Mouse (Mus musculus): ENCODE results near the gene Ccdc105. TPM values are rescaled to one million over a fixed set of nuclear protein-coding genes. Genes with fewer than 3 reads are reported as not detected.

Gene Ccdc105
- polyA plus RNA-seq, 1 experiment from 2014 or later = 0.16 TPM

DNA sequence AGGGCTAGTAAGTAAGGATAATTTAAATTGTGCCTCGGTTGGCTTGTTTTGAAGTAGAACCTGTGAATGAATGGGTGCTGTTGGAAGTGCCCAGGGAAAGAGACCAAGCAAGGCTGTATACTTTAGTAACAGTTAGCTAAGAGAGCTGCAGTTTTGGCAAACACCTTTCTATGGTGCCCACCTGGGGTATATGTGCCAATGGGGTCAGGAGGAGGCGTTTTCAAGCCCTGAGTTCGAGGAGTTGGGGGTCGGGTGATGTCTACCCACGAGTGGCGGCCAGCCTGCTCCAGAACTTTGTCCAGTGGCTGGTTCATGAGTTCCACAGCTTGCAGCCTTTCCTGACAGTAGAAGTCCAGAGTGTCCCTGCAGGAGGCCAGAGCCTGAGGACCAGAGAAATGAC is 3.9 kb downstream of the Ccdc105 start:
- Histone ChIP-seq H3K4me1 (replicated peaks; ENCODE audit: control insufficient read depth, insufficient read depth, low read length) (peaks cover 10% of the 10 kb centered on the region; the same call in 1 of the 2 replicates), H3K9me3 (ENCODE audit: control insufficient read depth, low read length) (no peaks in the 10 kb centered on the region), H3K9ac (ENCODE audit: low read length) (no peak overlapping the region), H3K36me3 (ENCODE audit: control insufficient read depth, insufficient read depth, low read length) (no peaks in the 10 kb centered on the region), H3K27me3 (ENCODE audit: control insufficient read depth, insufficient read depth, low read depth, low read length) (no peaks in the 10 kb centered on the region), H3K4me2 (ENCODE audit: low read depth, low read length) (no peak overlapping the region), H3K4me3 (ENCODE audit: low read length) (no peak overlapping the region), H3K27ac (ENCODE audit: low read length) (no peak overlapping the region)
- ATAC-seq (ENCODE audit: low read depth) = no peak
- 80% methylated on average over 6 of the region's 6 CpGs for WGBS

DNA sequence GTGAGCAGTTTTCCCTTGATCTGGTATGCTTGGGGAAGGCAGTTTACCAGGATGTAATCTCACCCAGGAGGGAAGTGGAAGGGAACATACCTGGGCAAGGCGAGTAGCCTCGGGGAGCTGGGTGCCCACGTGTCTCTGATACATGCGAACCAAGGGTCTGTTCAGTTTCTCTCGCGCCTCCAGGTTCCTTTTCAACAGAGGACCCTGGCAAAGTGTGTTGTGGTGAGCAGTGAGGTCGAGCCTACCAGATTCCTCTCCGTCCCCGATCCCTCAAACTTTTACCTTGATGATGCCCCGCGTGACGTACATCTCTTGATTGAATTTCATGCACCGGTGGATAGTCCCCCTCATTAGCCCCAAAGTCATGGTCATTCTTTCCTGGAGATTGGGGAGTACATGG is 4.7 kb downstream of the Ccdc105 start:
- Histone ChIP-seq H3K9me3 (ENCODE audit: control insufficient read depth, low read length) (no peaks in the 10 kb centered on the region), H3K4me1 (replicated peaks; ENCODE audit: control insufficient read depth, insufficient read depth, low read length) (peaks cover 10% of the 10 kb centered on the region; the same call in 1 of the 2 replicates), H3K27ac (ENCODE audit: low read length) (no peak overlapping the region), H3K27me3 (ENCODE audit: control insufficient read depth, insufficient read depth, low read depth, low read length) (no peaks in the 10 kb centered on the region), H3K4me3 (ENCODE audit: low read length) (no peak overlapping the region), H3K9ac (ENCODE audit: low read length) (no peak overlapping the region), H3K36me3 (ENCODE audit: control insufficient read depth, insufficient read depth, low read length) (no peaks in the 10 kb centered on the region), H3K4me2 (ENCODE audit: low read depth, low read length) (no peak overlapping the region)
- no peak for ATAC-seq (ENCODE audit: low read depth)
- 81% methylated on average over 13 of the region's 13 CpGs for WGBS

DNA sequence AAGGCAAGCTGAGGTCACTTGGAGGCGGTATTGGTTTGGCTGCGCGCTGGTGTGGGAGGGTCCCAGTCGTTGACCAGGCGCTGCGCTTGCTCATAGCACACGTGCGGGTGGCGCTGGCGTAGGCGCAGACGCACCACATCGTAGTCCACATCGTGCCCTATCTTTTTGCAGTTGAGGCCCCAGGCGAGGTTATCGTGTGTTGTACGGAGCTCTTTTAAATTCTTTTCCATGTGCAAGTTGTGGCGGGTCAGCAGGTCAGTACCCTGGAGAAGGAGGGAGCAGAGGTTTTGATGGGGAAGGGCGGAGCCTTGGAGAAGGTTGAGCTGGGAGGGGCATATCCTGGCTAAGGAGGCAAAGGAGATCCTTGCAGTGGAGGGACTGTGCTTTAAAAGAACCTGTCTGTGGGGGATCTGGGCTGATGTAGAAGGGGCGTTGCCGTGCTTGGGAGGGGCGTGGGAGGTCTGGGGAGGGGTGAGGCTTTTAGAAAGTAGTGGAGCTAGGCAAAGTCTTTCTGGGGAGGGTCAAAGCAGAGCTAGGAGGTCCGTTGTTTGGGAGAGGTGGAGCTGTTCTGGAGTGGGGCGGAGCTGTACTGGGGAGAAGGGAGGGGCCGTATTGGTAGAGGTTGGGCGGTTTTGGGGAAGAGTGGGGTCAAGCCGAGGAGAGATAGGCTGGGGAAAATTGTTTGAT is 5.7 kb downstream of the Ccdc105 start:
- no peaks in the 10 kb centered on the region for H3K27me3 ChIP-seq (ENCODE audit: control insufficient read depth, insufficient read depth, low read depth, low read length)
- H3K27ac ChIP-seq (ENCODE audit: low read length) = no peak overlapping the region
- no peaks in the 10 kb centered on the region for H3K9me3 ChIP-seq (ENCODE audit: control insufficient read depth, low read length)
- no peaks in the 10 kb centered on the region for H3K36me3 ChIP-seq (ENCODE audit: control insufficient read depth, insufficient read depth, low read length)
- peak overlapping the region; percentile 3; the same call in 1 of the 2 replicates for H3K9ac ChIP-seq (ENCODE audit: low read length)
- H3K4me1 ChIP-seq (replicated peaks; ENCODE audit: control insufficient read depth, insufficient read depth, low read length) = peaks cover 9% of the 10 kb centered on the region; the same call in 1 of the 2 replicates
- peak; percentile 76 for ATAC-seq (ENCODE audit: low read depth)
- 2% methylated on average over 27 of the region's 27 CpGs for WGBS
- H3K4me3 ChIP-seq (ENCODE audit: low read length) = peak overlapping the region; percentile 38
- peak overlapping the region; percentile 58 for H3K4me2 ChIP-seq (ENCODE audit: low read depth, low read length)

DNA sequence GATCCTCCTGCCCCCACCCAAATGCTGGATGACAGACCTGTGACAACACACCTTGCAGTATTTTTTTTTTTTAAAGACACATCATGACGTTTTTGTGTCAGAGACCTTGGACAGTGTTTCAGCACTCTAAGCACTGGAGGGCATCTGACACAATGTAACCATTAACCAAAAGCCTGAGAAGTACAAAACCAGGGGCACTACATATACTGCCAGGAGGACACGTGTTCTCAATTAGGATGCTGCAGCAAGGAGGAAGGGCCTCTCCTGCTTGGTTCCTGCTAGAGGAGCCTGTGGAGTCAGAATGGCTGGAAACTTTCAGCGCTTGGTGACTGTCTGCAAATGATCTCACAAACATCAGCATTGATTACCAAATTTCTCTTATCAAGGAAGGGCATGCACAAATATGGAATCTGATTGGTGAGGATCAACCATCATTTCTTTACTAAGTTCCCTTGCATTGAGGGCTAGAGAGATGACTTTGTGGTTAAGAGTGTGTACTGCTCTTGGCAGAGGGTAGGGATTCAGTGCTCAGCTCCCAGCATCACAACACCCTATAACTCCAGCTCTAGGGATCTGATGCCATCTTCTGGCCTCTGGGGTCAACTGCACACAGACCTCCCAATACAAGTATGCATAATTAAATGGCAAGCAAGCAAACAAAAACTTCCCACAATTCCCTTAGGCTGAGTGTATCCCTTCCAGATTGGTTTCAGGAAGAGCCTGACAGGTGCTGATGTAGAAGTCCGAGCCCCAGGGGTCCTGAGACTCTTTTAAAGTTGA is 7.2 kb downstream of the Ccdc105 start:
- H3K9me3 ChIP-seq (ENCODE audit: control insufficient read depth, low read length) = no peaks in the 10 kb centered on the region
- no peaks in the 10 kb centered on the region for H3K27me3 ChIP-seq (ENCODE audit: control insufficient read depth, insufficient read depth, low read depth, low read length)
- no peak overlapping the region for H3K27ac ChIP-seq (ENCODE audit: low read length)
- no peak for ATAC-seq (ENCODE audit: low read depth)
- H3K4me2 ChIP-seq (ENCODE audit: low read depth, low read length) = no peak overlapping the region
- H3K9ac ChIP-seq (ENCODE audit: low read length) = no peak overlapping the region
- WGBS = 44% methylated on average over 4 of the region's 4 CpGs
- no peaks in the 10 kb centered on the region for H3K36me3 ChIP-seq (ENCODE audit: control insufficient read depth, insufficient read depth, low read length)
- no peak overlapping the region for H3K4me3 ChIP-seq (ENCODE audit: low read length)
- H3K4me1 ChIP-seq (replicated peaks; ENCODE audit: control insufficient read depth, insufficient read depth, low read length) = peaks cover 7% of the 10 kb centered on the region; the same call in 1 of the 2 replicates

DNA sequence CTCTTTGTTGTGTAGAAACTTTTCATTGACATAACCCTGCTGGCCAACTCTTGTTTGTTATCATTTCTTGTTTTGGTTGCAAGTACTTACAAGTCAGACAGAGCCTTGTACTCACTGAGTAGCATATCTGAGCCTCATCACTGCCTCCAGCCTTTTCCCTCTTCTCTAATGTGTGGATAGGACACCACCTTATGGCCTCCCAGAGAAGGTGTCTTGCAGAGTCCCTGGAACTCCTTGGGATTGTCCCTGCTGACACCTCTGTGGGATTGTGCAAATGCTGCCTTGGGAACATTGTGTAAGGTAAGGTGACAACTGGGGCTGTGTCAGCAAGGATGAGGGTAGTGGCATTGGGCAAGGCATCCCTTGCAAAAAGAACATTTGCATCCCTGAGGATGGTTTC is 9.1 kb downstream of the Ccdc105 start:
- no peak for ATAC-seq (ENCODE audit: low read depth)

DNA sequence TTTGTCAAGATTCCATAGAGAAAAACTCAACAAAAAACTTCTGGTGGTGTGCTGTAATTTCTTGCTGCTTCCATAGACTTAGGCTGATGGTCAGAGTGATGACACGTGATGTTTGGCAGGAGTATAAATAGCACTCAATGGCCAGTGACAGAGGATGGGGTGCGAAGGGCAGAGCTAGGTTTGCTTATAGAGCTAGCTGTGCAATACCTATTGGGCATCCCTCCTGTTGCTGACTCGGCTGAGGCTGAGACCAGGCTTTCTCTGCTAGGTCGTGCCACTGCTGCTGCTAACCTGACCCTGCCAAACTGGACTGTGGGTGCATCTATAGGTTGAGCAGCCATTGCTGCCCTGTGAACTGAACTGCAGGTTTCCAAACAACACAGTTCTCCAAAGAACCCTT is 13.0 kb downstream of the Ccdc105 start:
- H3K27me3 ChIP-seq (ENCODE audit: control insufficient read depth, insufficient read depth, low read depth, low read length) = no peaks in the 10 kb centered on the region
- no peak overlapping the region for H3K9ac ChIP-seq (ENCODE audit: low read length)
- no peak overlapping the region for H3K4me3 ChIP-seq (ENCODE audit: low read length)
- H3K4me1 ChIP-seq (replicated peaks; ENCODE audit: control insufficient read depth, insufficient read depth, low read length) = no peaks in the 10 kb centered on the region
- no peaks in the 10 kb centered on the region for H3K9me3 ChIP-seq (ENCODE audit: control insufficient read depth, low read length)
- H3K27ac ChIP-seq (ENCODE audit: low read length) = no peak overlapping the region
- ATAC-seq (ENCODE audit: low read depth) = no peak
- no peaks in the 10 kb centered on the region for H3K36me3 ChIP-seq (ENCODE audit: control insufficient read depth, insufficient read depth, low read length)
- WGBS = 77% methylated on average over 4 of the region's 4 CpGs
- H3K4me2 ChIP-seq (ENCODE audit: low read depth, low read length) = no peak overlapping the region

More for the DNA sequence above, 9.1 kb downstream of the Ccdc105 start:
- H3K4me1 ChIP-seq (replicated peaks; ENCODE audit: control insufficient read depth, insufficient read depth, low read length) = peaks cover 7% of the 10 kb centered on the region; the same call in 1 of the 2 replicates
- no peaks in the 10 kb centered on the region for H3K36me3 ChIP-seq (ENCODE audit: control insufficient read depth, insufficient read depth, low read length)
- no peaks in the 10 kb centered on the region for H3K27me3 ChIP-seq (ENCODE audit: control insufficient read depth, insufficient read depth, low read depth, low read length)
- H3K9me3 ChIP-seq (ENCODE audit: control insufficient read depth, low read length) = no peaks in the 10 kb centered on the region
- H3K9ac ChIP-seq (ENCODE audit: low read length) = no peak overlapping the region
- H3K27ac ChIP-seq (ENCODE audit: low read length) = no peak overlapping the region
- no peak overlapping the region for H3K4me2 ChIP-seq (ENCODE audit: low read depth, low read length)
- no peak overlapping the region for H3K4me3 ChIP-seq (ENCODE audit: low read length)

DNA sequence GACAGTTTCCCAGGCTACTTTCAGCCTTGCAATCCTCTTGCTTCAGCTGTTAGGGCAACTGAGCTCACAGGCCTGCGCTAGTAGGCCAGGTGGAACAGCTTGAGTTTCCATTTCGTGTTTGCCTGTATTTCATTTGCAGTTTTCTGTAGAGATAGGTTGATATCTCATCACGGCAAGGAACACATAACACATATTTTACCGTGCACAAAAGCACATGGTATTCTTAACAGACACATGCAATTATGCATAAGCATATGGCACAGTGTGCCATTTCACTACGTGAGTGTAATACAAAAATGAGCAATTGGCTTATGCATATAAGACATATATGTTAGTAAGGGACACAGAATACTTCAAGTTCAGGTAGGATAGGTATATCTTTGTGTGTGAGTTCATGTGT is 25.0 kb downstream of the Ccdc105 start:
- Histone ChIP-seq H3K4me2 (ENCODE audit: low read depth, low read length) (no peak overlapping the region), H3K27me3 (ENCODE audit: control insufficient read depth, insufficient read depth, low read depth, low read length) (no peaks in the 10 kb centered on the region), H3K9ac (ENCODE audit: low read length) (no peak overlapping the region), H3K27ac (ENCODE audit: low read length) (peak overlapping the region; percentile 59; the same call in 1 of the 2 replicates), H3K9me3 (ENCODE audit: control insufficient read depth, low read length) (no peaks in the 10 kb centered on the region), H3K36me3 (ENCODE audit: control insufficient read depth, insufficient read depth, low read length) (no peaks in the 10 kb centered on the region), H3K4me3 (ENCODE audit: low read length) (no peak overlapping the region), H3K4me1 (replicated peaks; ENCODE audit: control insufficient read depth, insufficient read depth, low read length) (peaks cover 6% of the 10 kb centered on the region; the same call in 1 of the 2 replicates)
- 75% methylated on average over 5 of the region's 5 CpGs for WGBS
- ATAC-seq (ENCODE audit: low read depth) = no peak

DNA sequence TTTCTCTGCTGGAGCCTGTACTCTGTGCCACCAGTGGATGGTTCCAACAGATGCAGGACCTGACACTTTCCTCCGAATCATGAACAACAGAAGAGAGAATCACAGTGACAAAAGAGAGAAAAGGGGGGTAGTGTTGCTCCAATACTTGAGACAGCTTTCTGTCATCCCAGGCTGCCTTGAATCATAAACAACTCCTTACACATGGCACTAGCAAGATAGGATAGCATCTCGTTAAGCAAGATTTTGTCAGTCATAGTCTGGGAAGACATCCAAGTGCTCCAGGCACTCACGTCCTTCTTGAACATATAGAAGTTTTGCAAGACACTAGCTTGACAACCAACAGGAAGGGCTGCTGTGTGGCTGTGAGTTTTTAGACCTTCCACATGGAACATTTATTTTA is 25.8 kb downstream of the Ccdc105 start:
- Histone ChIP-seq H3K36me3 (ENCODE audit: control insufficient read depth, insufficient read depth, low read length) (no peaks in the 10 kb centered on the region), H3K9ac (ENCODE audit: low read length) (no peak overlapping the region), H3K4me3 (ENCODE audit: low read length) (no peak overlapping the region), H3K4me1 (replicated peaks; ENCODE audit: control insufficient read depth, insufficient read depth, low read length) (peaks cover 6% of the 10 kb centered on the region; the same call in 1 of the 2 replicates), H3K4me2 (ENCODE audit: low read depth, low read length) (no peak overlapping the region), H3K9me3 (ENCODE audit: control insufficient read depth, low read length) (no peaks in the 10 kb centered on the region), H3K27me3 (ENCODE audit: control insufficient read depth, insufficient read depth, low read depth, low read length) (no peaks in the 10 kb centered on the region), H3K27ac (ENCODE audit: low read length) (peak overlapping the region; percentile 50; the same call in 1 of the 2 replicates)
- peak; percentile 88 for ATAC-seq (ENCODE audit: low read depth)
- WGBS = 36% methylated on average over 3 of the region's 3 CpGs

DNA sequence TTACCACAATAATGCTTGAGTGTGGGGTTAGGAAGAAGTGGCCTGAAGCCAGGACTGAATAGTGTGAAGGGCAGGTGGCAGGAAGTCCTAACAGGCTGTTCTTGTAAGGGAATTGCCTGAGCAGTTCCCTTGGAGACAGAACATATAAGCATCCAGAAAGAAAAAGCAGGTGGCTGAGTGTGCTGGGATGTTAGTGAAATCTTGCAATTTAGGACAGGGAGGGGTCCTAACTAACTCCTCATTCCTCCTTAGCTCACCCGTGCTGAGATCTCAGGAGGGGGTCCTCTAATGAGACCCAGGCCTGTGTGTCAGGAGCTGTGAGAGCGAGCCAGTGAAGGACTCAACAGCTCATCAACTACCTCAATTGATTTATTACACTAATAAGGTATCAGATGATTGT is 29.4 kb downstream of the Ccdc105 start:
- 31% methylated on average over 2 of the region's 2 CpGs for WGBS
- Histone ChIP-seq H3K4me1 (replicated peaks; ENCODE audit: control insufficient read depth, insufficient read depth, low read length) (0 out of 2 replicates have a peak, but pooled peaks cover 7% of the 10 kb centered on the region), H3K9ac (ENCODE audit: low read length) (no peak overlapping the region), H3K4me2 (ENCODE audit: low read depth, low read length) (no peak overlapping the region), H3K4me3 (ENCODE audit: low read length) (no peak overlapping the region), H3K9me3 (ENCODE audit: control insufficient read depth, low read length) (no peaks in the 10 kb centered on the region), H3K27me3 (ENCODE audit: control insufficient read depth, insufficient read depth, low read depth, low read length) (no peaks in the 10 kb centered on the region), H3K36me3 (ENCODE audit: control insufficient read depth, insufficient read depth, low read length) (no peaks in the 10 kb centered on the region), H3K27ac (ENCODE audit: low read length) (no peak overlapping the region)
- no peak for ATAC-seq (ENCODE audit: low read depth)

All from lung, embryonic 16.5 days (tissue).